Mouse (Mus musculus) retina, postnatal 7 days (tissue): Measurements from ENCODE around the gene Galnt14.

Source experiments
- DNase-seq: peaks from one replicate; pipeline ENCODE4 v3.0.0-alpha.2; 2012; ENCODE audit warnings: low read depth, low spot score

Gene Galnt14

GRCm38 (mm10) chr17:73668996-73669395 lies 41.3 kb downstream of the Galnt14 start:
- DNase-seq: no peak

- DNase-seq: no peak
These were observed 47.0 kb downstream of the Galnt14 start for GRCm38 (mm10) chr17:73663237-73663636.

- no peak for DNase-seq
These were observed 51.4 kb downstream of the Galnt14 start for GRCm38 (mm10) chr17:73658731-73659445.

- DNase-seq: no peak
These were observed 53.9 kb downstream of the Galnt14 start for GRCm38 (mm10) chr17:73656373-73656772.

DNA sequence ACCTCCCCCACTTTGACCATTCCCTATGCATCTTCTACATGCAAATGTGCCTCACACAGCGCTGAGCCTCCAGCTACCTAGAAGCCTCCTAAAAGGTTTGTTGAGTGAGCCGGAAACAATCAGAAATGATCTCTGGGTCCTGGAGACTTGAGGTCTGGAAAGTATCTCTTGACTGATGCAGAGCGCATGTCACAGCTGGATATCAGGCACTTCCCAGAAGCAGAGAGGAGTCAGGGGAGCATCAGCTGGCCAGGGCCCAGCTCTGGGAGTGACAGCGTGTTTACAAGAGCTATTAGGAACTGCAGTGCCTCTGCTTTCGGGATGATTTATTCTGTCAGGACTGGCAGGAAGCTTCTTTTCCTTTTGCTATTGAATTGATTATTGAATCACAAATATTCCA lies 56.0 kb downstream of the Galnt14 start:
- DNase-seq: no peak

DNA sequence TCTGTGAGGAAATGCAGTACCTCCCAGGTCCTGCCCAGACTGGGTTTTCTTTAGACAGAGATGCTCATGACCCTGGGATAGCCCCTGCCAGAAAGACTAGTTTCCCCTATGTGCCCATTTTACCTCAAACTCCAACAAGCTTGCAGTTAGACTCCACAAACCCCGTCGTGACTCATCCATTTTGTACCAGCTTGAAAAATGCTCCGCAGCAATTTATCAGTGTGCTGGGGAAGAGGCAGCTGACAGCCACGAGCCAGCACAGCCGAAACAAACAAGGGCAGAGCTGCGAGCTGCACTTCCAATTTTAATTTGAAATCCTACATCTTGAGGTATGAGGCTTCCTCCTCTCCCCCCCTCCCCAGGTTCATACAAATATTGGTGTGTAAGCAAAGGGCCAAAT lies 60.9 kb downstream of the Galnt14 start:
- no peak for DNase-seq

DNA sequence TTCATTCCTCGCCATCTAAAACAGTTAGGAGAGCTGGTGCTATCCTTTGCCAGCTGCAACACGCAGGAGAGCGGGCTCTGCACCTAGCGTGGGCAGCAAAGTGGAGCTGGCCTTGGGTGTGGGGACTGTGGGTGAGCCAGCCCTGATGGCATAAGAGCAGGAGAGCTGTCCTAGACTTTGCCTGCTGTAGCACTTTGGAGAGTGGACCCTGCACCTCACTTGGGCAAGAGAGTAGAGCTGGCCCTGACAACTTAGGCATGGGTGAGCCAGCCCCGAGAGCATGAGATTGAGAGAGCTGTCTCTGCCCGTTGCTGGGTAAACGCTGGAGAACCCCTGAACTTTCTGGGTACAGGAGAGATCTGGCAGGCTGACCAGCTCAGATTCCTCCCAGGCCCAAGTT lies 68.6 kb downstream of the Galnt14 start:
- no peak for DNase-seq

- DNase-seq: no peak
These were observed 70.2 kb downstream of the Galnt14 start for GRCm38 (mm10) chr17:73640117-73640480.

GRCm38 (mm10) chr17:73639401-73640116 lies 70.7 kb downstream of the Galnt14 start:
- no peak for DNase-seq

GRCm38 (mm10) chr17:73636988-73637387 lies 73.3 kb downstream of the Galnt14 start:
- DNase-seq: no peak

DNA sequence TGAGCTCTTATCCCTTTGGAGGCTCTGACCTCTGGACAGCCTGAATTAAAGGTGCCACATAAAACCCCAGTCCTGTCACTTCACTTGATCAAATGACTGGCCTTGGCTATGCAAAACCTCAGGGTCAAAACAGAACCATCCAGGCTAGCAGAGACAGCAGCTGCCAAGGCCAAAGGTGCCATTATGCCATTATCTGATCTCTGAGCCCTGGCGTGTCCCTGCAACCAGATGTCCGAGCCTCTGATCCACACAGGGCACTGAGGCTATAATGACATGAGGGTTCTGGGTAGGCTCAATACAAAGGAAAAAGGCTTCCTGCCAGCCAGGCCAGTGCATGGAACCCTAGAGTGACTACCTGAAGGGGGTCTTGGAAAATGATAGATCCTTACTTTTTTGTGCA lies 75.4 kb downstream of the Galnt14 start:
- DNase-seq: no peak

DNA sequence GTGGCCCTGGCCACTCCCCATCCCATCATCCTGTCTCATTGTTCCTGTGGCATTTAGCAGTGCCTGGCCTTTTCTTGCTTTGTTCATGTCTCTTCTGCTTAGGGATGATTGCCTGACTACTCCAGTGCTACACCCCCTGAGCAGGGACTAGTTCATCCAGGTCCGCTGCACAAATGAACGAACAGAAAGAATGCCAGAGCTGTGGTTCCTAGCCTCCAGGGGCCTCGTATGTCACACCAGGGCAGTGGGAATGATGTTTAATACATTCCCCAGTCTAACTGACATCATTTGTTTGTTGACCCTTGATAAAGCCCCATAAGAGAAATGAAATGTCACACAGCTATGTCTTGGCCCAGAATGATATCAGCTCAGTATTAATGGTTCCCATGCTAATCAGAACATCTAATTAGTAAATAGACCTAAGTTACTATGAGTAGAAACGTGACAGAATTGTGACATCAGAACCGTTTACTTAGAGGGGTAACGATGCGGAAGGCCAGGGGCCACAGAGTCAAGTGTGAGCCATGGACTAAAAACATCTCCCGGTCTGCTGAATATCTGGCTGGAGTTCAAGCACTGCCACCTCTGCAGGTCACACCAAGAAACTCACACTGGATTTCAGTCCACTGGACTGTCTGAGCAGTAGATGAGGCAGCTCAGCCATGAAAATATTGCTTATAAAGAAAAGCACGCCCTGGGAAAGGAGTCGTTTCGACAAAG lies 76.1 kb downstream of the Galnt14 start:
- DNase-seq: no peak

DNA sequence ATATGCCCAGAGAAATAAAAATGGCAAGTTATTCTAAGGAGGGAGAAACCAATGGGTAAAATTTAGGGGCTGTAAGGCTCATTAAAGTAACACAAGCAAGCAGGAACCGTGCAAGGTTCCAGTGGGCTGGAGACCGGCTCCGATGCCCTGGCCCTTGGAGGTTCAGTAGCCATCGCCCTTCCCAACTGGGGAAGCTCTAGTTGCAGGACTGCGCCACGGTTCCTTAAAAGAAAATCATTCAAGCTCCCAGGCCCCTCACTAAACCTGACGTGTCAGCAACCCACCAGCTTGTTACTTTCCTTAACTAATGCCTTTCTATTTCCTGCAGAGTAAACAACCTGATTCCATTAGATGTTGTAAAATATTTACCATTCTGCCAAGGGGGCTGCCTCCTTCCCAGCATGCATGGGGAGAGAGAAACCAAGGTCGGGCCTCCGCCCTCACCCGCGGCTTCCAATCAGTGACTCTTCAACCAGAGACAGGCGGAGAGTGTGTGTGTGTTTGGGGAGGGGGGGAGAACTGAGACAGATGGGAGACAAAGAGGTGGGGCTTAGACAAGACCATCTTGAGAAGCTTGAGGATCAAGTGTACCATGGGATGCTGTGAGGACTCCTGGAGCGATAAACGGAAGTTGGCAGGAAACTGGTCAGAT lies 81.9 kb downstream of the Galnt14 start:
- DNase-seq: no peak

DNA sequence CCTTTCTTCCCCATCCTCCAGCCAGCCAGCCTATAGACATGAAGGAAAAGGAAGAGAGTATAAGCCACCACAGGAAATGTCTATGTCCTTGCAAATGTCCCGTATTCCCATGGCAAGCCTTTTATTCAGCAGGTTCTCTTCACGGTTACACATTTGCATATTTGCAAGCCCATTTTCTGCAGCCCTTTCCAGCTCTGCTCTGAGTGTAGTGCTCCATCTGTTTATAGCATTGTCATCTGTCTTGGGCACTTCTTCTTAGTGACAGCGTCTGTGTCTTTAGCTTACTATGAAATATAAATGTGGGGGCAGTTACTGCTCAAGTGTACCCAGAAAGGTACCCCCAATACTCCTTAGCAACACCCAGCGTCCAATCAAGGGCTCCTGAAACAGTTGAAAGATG lies 83.3 kb downstream of the Galnt14 start:
- DNase-seq: no peak

DNA sequence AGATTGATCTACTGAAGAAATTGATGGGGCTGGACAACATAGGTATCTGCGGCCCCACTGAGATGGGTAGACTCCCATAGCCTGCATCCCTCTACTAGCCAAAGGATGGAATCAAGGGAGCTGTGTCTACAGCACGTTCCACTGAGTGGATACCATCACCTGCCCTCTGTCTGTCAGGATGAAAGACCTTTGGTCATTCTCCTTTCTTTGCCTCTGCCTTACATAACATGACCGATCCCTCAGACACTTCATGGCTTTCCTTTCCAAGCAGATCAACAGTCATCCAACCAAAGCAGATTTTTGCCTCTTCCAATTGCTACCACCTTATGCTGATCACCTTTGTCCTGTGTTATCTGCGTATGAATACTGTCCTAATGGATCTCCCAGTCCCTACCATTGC lies 90.2 kb downstream of the Galnt14 start:
- DNase-seq: no peak

GRCm38 (mm10) chr17:73602552-73603478 lies 107.4 kb downstream of the Galnt14 start:
- peak; percentile 35 for DNase-seq

- DNase-seq: peak; percentile 49
These were observed 110.3 kb downstream of the Galnt14 start for GRCm38 (mm10) chr17:73599923-73600322.

GRCm38 (mm10) chr17:73592081-73592480 lies 118.2 kb downstream of the Galnt14 start:
- DNase-seq: no peak

GRCm38 (mm10) chr17:73587573-73587972 lies 122.7 kb downstream of the Galnt14 start:
- DNase-seq: no peak

GRCm38 (mm10) chr17:73574186-73574585 lies 136.1 kb downstream of the Galnt14 start:
- DNase-seq: no peak

DNA sequence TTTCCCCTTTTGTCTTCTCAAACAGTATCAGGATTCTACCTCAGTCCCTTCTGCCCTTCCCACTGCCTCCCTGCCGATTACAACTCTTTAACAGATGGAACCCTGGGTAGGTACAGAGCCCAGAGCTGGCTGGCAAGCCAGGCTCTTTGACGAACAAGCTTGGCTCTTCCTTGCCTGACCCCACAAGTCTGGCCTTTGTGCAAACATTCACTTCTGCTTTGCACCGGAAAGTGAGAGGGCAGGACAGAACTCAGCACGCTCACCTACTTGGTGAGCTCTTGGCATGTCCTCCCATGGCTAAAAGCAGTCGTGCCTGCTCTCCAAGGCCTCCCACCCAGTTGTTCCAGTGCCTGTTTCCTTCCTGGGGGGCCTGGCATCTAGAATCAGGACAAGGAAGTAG lies 137.4 kb downstream of the Galnt14 start:
- DNase-seq: no peak
